Mouse (Mus musculus) bone marrow, adult 2 months (tissue): ENCODE measurements around the gene Cyth1.

ENCODE experiments used
- CTCF ChIP-seq: fragments of 200-500 bp; IDR thresholded peaks from 2 replicates; pipeline ENCODE4 v1.5.1; 2011; ENCODE audit warnings: low read length, control low read depth; ENCODE audit not compliant: control insufficient read depth, insufficient read depth
- POLR2A ChIP-seq: fragments of 200-500 bp; IDR thresholded peaks from 2 replicates; pipeline ENCODE4 v1.6.1; 2011; ENCODE audit warnings: low read depth, mild to moderate bottlenecking, control low read depth, low read length, borderline replicate concordance; ENCODE audit not compliant: control insufficient read depth

DNA sequence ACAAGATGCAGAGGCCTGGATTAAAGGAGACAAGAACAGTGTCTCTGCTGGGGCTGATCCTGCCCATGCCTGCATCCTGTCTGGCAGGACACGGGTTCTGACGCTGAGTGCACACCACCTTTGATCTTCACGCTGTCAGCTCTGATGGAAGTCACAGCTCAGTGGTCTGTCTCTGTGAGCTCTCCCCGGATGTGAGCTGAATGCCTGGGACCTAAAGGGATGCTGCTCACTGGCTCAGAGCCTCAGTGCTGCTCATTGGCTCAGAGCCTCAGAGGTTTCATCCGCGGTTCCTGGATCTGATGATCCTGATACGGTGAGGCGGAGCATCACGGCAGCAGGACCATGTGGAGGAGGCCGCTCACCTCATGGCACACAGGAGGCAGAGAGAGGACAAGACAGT is 86.1 kb downstream of the Cyth1 start:
- TF ChIP-seq POLR2A (no peak), CTCF (no peak)
